ENCODE assay signal across 22 mouse cellular contexts in the genomic region with DNA sequence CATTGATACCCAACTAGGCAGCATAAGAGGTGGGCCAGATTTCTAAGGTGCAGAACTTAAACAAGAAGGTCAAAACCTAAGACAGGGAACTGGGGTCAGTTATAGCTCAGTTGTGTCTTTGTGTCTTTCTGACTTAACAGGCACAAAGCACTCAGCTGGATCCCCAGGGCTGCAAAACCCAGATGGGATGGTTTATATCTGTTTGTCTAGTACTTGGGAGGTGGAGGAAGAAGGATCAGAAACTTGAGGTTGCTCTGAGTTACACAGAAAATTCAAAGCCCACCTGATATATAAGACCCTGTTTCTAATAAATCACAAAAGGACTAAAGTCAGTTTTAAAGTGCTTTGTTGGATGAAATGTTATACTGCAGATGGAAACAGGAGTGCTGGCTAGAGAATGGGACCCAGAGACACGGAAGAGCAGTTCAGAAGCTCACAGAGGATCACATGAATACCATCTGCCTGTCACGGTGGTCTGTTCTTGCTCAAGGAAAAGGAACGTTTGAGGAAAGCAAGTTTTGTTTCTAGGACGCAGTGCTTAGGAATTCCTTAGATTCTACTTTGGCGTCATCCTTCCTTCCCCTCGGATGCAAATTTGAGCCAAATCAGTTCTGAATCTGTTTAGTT. TPM values are rescaled to one million over a fixed set of nuclear protein-coding genes. Genes with fewer than 3 reads are reported as not detected.
"Had no signal": no experiment of that assay in that cellular context is flagged by ENCODE, and none has a peak within 500 bp of the region (broad histone marks: within the 10 kb centered on the region; RNA-seq: fewer than 3 reads in every experiment).

No protein-coding gene starts in this region.

- H3K9ac ChIP-seq: limb, embryonic 12.5 days; limb, embryonic 15.5 days; liver, embryonic 14.5 days; liver, postnatal 0 days; lung, embryonic 14.5 days; midbrain, embryonic 12.5 days; midbrain, embryonic 15.5 days; neural tube, embryonic 12.5 days; neural tube, embryonic 15.5 days had no signal

- H3K4me2 ChIP-seq: limb, embryonic 12.5 days; limb, embryonic 15.5 days; liver, embryonic 11.5 days; lung, embryonic 14.5 days; midbrain, embryonic 12.5 days; midbrain, embryonic 15.5 days; neural tube, embryonic 12.5 days; neural tube, embryonic 15.5 days had no signal

- H3K36me3 ChIP-seq: limb, embryonic 12.5 days; limb, embryonic 15.5 days; midbrain, embryonic 12.5 days; midbrain, embryonic 15.5 days; neural tube, embryonic 12.5 days; neural tube, embryonic 15.5 days had no signal

- H3K9me3 ChIP-seq: limb, embryonic 12.5 days; limb, embryonic 15.5 days; midbrain, embryonic 12.5 days; midbrain, embryonic 15.5 days; neural tube, embryonic 12.5 days; neural tube, embryonic 15.5 days had no signal

- H3K4me3 ChIP-seq: limb, embryonic 12.5 days; limb, embryonic 15.5 days; midbrain, embryonic 12.5 days; midbrain, embryonic 15.5 days; neural tube, embryonic 12.5 days; neural tube, embryonic 15.5 days had no signal

- H3K27ac ChIP-seq: limb, embryonic 12.5 days; limb, embryonic 15.5 days; liver, embryonic 14.5 days; macrophage; midbrain, embryonic 12.5 days; midbrain, embryonic 15.5 days; neural tube, embryonic 12.5 days; neural tube, embryonic 15.5 days had no signal

- DNase-seq: kidney, adult 8-10 months; kidney, postnatal 36 days; left cerebral cortex, postnatal 4 days; liver, postnatal 0 days; lung, embryonic 14.5 days; right cerebral cortex, adult 18-20 months; right cerebral cortex, postnatal 14 days; right cerebral cortex, postnatal 4 days; thymus, adult 18-20 months; thymus, postnatal 36 days had no signal

- ATAC-seq: inflammation-experienced regulatory T-cells, adult 6 months; liver, postnatal 0 days; lung, postnatal 0 days; midbrain, embryonic 15.5 days had no signal

- H3K4me1 ChIP-seq: limb, embryonic 12.5 days; limb, embryonic 15.5 days; midbrain, embryonic 12.5 days; midbrain, embryonic 15.5 days; neural tube, embryonic 12.5 days; neural tube, embryonic 15.5 days had no signal

- H3K27me3 ChIP-seq: limb, embryonic 12.5 days; limb, embryonic 15.5 days; midbrain, embryonic 12.5 days; midbrain, embryonic 15.5 days; neural tube, embryonic 12.5 days; neural tube, embryonic 15.5 days had no signal

RNA-seq across cellular contexts. Expression of gene Pde3a, which starts 16.2 kb away (rescaled TPM):
- total RNA-seq: megakaryocyte, adult 5-6 weeks had no signal
- polyA plus RNA-seq: inflammation-experienced regulatory T-cells, adult 6 months had no signal
